Mouse (Mus musculus) lung, adult 2 months (tissue): ENCODE data around the gene Pars2.

Source experiments
- CTCF ChIP-seq: fragments of 200-500 bp; IDR thresholded peaks from 2 replicates; pipeline ENCODE4 v1.5.1; 2011; ENCODE audit warnings: mild to moderate bottlenecking, low read length, control low read depth; ENCODE audit not compliant: insufficient read depth
- POLR2A ChIP-seq: fragments of 200-500 bp; IDR thresholded peaks from 2 replicates; pipeline ENCODE4 v1.6.1; 2011; ENCODE audit warnings: low read depth, mild to moderate bottlenecking, control low read depth, low read length, borderline replicate concordance; ENCODE audit errors: extremely low read depth

- TF ChIP-seq CTCF (no peak), POLR2A (no peak)
These were observed 36.0 kb upstream of the Pars2 start for GRCm38 (mm10) chr4:106614881-106615280.
